In genomic region chr11:60809546-60809945, GRCm38 (mm10) we compare ENCODE assay signal across 8 mouse cellular contexts. TPM values are rescaled to one million over a fixed set of nuclear protein-coding genes. Genes with fewer than 3 reads are reported as not detected.
A peak's percentile ranks its signal among the peaks of the same experiment; 100 is the strongest.
DNase-seq lines count a peak whose midpoint lies in the region; ATAC-seq and TF ChIP-seq lines count a peak whose summit lies in the region.

No protein-coding gene starts in this region.

- ATAC-seq in heart, embryonic 15.5 days (replicated peaks; ENCODE audit: insufficient number of reproducible peaks, insufficient read depth, low FRiP score, low read depth) = no peak
- no peak for ATAC-seq in hindbrain, postnatal 0 days
- no peak for ATAC-seq in limb, embryonic 14.5 days (ENCODE audit: low FRiP score, low read depth)
- ATAC-seq in megakaryocyte progenitor cell, adult 5-6 weeks (replicated peaks; ENCODE audit: poor library complexity) = no peak

- no peak for DNase-seq in heart, postnatal 25 days (ENCODE audit: low spot score)
- DNase-seq in ES-E14 (ENCODE audit: low read depth, low spot score) = no peak
- DNase-seq in hindbrain, postnatal 0 days (ENCODE audit: low spot score) = no peak
- DNase-seq in limb, embryonic 14.5 days (ENCODE audit: low spot score) = no peak
- DNase-seq in left cerebral cortex, adult 11 months (ENCODE audit: low spot score) = no peak
- DNase-seq in embryo, embryonic 10.5 days (ENCODE audit: low spot score) = no peak

- 0 out of 2 replicates have a peak overlapping the region, but pooled peaks have one; percentile 49 for H3K9ac ChIP-seq in heart, embryonic 15.5 days
- peak overlapping the region; percentile 88; the same call in 1 of the 2 replicates for H3K9ac ChIP-seq in ES-E14 (ENCODE audit: insufficient read depth, low read depth, low read length, poor library complexity, severe bottlenecking)
- H3K9ac ChIP-seq in hindbrain, postnatal 0 days (replicated peaks; ENCODE audit: low read length) = no peak overlapping the region
- H3K9ac ChIP-seq in limb, embryonic 14.5 days (ENCODE audit: low read depth, low read length, severe bottlenecking) = no peak overlapping the region

- in situ Hi-C loops in ES-E14 (cut with MboI; ENCODE audit: low sequenced_read_pairs in 2 of 2, unreplicated experiment in 2 of 2) = no loop called here

- intact Hi-C loops in heart, postnatal 25 days (cut with DNase I) = no loop called here

- TF ChIP-seq CTCF in hindbrain, postnatal 0 days (IDR thresholded peaks at IDR 0.05; ENCODE audit: low read depth) = no peak

- no peaks in the 10 kb centered on the region for H3K27me3 ChIP-seq in heart, embryonic 15.5 days
- no peaks in the 10 kb centered on the region for H3K27me3 ChIP-seq in hindbrain, postnatal 0 days (ENCODE audit: insufficient read depth, low read length)
- H3K27me3 ChIP-seq in limb, embryonic 14.5 days (ENCODE audit: control insufficient read depth, insufficient read depth, low read length) = no peaks in the 10 kb centered on the region

- H3K4me3 ChIP-seq in heart, embryonic 15.5 days = peak overlapping the region; percentile 61
- peak overlapping the region; percentile 77 to 79; a peak in 3 of 4 replicates for H3K4me3 ChIP-seq in ES-E14 (ENCODE audit: insufficient read depth in 1 of 2, low read depth in 1 of 2, low read length in 2 of 2, poor library complexity in 1 of 2, severe bottlenecking in 1 of 2)
- no peak overlapping the region for H3K4me3 ChIP-seq in hindbrain, postnatal 0 days (ENCODE audit: low read length)
- 0 out of 2 replicates have a peak overlapping the region, but pooled peaks have one; percentile 50 for H3K4me3 ChIP-seq in limb, embryonic 14.5 days (replicated peaks; ENCODE audit: low read length)

- no peaks in the 10 kb centered on the region for H3K36me3 ChIP-seq in heart, embryonic 15.5 days
- H3K36me3 ChIP-seq in ES-E14 (ENCODE audit: control insufficient read depth, insufficient read depth, low read length, poor library complexity, severe bottlenecking) = peaks cover 3% of the 10 kb centered on the region; the same call in 1 of the 2 replicates
- H3K36me3 ChIP-seq in hindbrain, postnatal 0 days (ENCODE audit: insufficient read depth, low read length) = no peaks in the 10 kb centered on the region
- no peaks in the 10 kb centered on the region for H3K36me3 ChIP-seq in limb, embryonic 14.5 days (ENCODE audit: control insufficient read depth, insufficient read depth, low read length)

- H3K4me1 ChIP-seq in heart, embryonic 15.5 days (replicated peaks) = peaks cover 29% of the 10 kb centered on the region
- H3K4me1 ChIP-seq in ES-E14 (ENCODE audit: control insufficient read depth in 2 of 2, insufficient read depth in 2 of 2, low read length in 2 of 2, poor library complexity in 1 of 2) = peaks cover 0 to 3% of the 10 kb centered on the region in 2 experiments; a peak in 3 of 4 replicates
- H3K4me1 ChIP-seq in hindbrain, postnatal 0 days (ENCODE audit: insufficient read depth, low read length) = peaks cover 6% of the 10 kb centered on the region; the same call in 1 of the 2 replicates
- H3K4me1 ChIP-seq in limb, embryonic 14.5 days (ENCODE audit: control insufficient read depth, insufficient read depth, low read length) = peaks cover 15% of the 10 kb centered on the region; the same call in 1 of the 2 replicates

- no peak for TF ChIP-seq POLR2A in limb, embryonic 14.5 days (IDR thresholded peaks at IDR 0.05; ENCODE audit: borderline replicate concordance, extremely low read depth, insufficient read depth, insufficient read length)

- WGBS in heart, embryonic 15.5 days = 41% methylated on average over 1 of the region's 1 CpGs
- WGBS in hindbrain, postnatal 0 days = 68% methylated on average over 1 of the region's 1 CpGs
- WGBS in limb, embryonic 14.5 days = 38% methylated on average over 1 of the region's 1 CpGs

- H3K4me2 ChIP-seq in heart, embryonic 15.5 days = peak overlapping the region; percentile 94
- peak overlapping the region; percentile 70; the same call in 1 of the 2 replicates for H3K4me2 ChIP-seq in hindbrain, postnatal 0 days (ENCODE audit: low read depth, low read length)
- peak overlapping the region; percentile 81 for H3K4me2 ChIP-seq in limb, embryonic 14.5 days (replicated peaks; ENCODE audit: low read depth, low read length, severe bottlenecking)

- H3K9me3 ChIP-seq in heart, embryonic 15.5 days (replicated peaks) = no peaks in the 10 kb centered on the region
- no peaks in the 10 kb centered on the region for H3K9me3 ChIP-seq in ES-E14 (ENCODE audit: control insufficient read depth, insufficient read depth, low read depth, low read length)
- H3K9me3 ChIP-seq in hindbrain, postnatal 0 days (ENCODE audit: low read length) = no peaks in the 10 kb centered on the region
- no peaks in the 10 kb centered on the region for H3K9me3 ChIP-seq in limb, embryonic 14.5 days (ENCODE audit: control insufficient read depth, low read length)

- 0 out of 2 replicates have a peak overlapping the region, but pooled peaks have one; percentile 39 for H3K27ac ChIP-seq in heart, embryonic 15.5 days
- H3K27ac ChIP-seq in ES-E14 (ENCODE audit: insufficient read depth, low read depth, low read length, poor library complexity, severe bottlenecking) = no peak overlapping the region
- H3K27ac ChIP-seq in hindbrain, postnatal 0 days = no peak overlapping the region
- H3K27ac ChIP-seq in limb, embryonic 14.5 days (replicated peaks; ENCODE audit: low read depth, low read length) = no peak overlapping the region

TF ChIP-seq in ES-E14, 5 proteins besides CTCF, POLR2A, EP300 and RAD21:
- TF ChIP-seq ZNF384 (IDR thresholded peaks at IDR 0.05; ENCODE audit: low read depth, low read length) (no peak), MAFK (IDR thresholded peaks at IDR 0.05; ENCODE audit: insufficient read depth, low read depth, low read length) (no peak), HCFC1 (IDR thresholded peaks at IDR 0.05; ENCODE audit: borderline replicate concordance, insufficient read depth, low read length) (no peak), CHD2 (IDR thresholded peaks at IDR 0.05; ENCODE audit: low read depth, low read length) (no peak), ZC3H11A (IDR thresholded peaks at IDR 0.05; ENCODE audit: borderline replicate concordance, low read depth, low read length) (no peak)

RNA-seq across cellular contexts. Expression of gene Shmt1, which starts 2.0 kb away (rescaled TPM):
- polyA plus RNA-seq in heart, embryonic 15.5 days (2015; fragmentation: Nextera tagmentation; extraction: Ambion mirVana) = 35.7 and 42.0 TPM in 2 replicates
- total RNA-seq in heart, postnatal 25 days (2021) = 10 to 100 TPM in 1 of 2 experiments, 1 to 10 TPM in 1; 5.1 to 12.6 TPM
- 103 and 115 TPM in 2 replicates for total RNA-seq in ES-E14 (2012; rRNA removed)
- 11.9 and 14.4 TPM in 2 replicates for total RNA-seq in hindbrain, postnatal 0 days (2014; rRNA removed)
- 7.8 and 10.9 TPM in 2 replicates for polyA plus RNA-seq in hindbrain, postnatal 0 days (2015; fragmentation: Nextera tagmentation; extraction: Ambion mirVana)
- 26.4 and 30.4 TPM in 2 replicates for polyA plus RNA-seq in limb, embryonic 14.5 days (2012; rRNA removed)
- polyA plus RNA-seq in limb, embryonic 14.5 days (2014; fragmentation: Nextera tagmentation; extraction: Ambion mirVana) = 33.8 and 35.9 TPM in 2 replicates
- 36.8 and 39.8 TPM in 2 replicates for total RNA-seq in megakaryocyte progenitor cell, adult 5-6 weeks (2015)
- 106 and 129 TPM in 2 replicates for total RNA-seq in megakaryocyte progenitor cell, adult 5-6 weeks (2017)

RNA-seq across cellular contexts. Expression of gene Dhrs7b, which starts 20.9 kb away (rescaled TPM):
- 26.8 and 30.4 TPM in 2 replicates for polyA plus RNA-seq in heart, embryonic 15.5 days (2015; fragmentation: Nextera tagmentation; extraction: Ambion mirVana)
- total RNA-seq in heart, postnatal 25 days (2021) = 10 to 100 TPM; 20.1 to 20.8 TPM
- total RNA-seq in ES-E14 (2012; rRNA removed) = 102 and 142 TPM in 2 replicates
- 29.8 and 30.7 TPM in 2 replicates for total RNA-seq in hindbrain, postnatal 0 days (2014; rRNA removed)
- 38.2 and 38.5 TPM in 2 replicates for polyA plus RNA-seq in hindbrain, postnatal 0 days (2015; fragmentation: Nextera tagmentation; extraction: Ambion mirVana)
- 17.3 and 18.7 TPM in 2 replicates for polyA plus RNA-seq in limb, embryonic 14.5 days (2012; rRNA removed)
- 30.4 and 32.4 TPM in 2 replicates for polyA plus RNA-seq in limb, embryonic 14.5 days (2014; fragmentation: Nextera tagmentation; extraction: Ambion mirVana)
- total RNA-seq in megakaryocyte progenitor cell, adult 5-6 weeks (2015) = 14.4 and 15.3 TPM in 2 replicates
- total RNA-seq in megakaryocyte progenitor cell, adult 5-6 weeks (2017) = 14.2 and 19.3 TPM in 2 replicates

RNA-seq across cellular contexts. Expression of gene Smcr8, which starts 32.2 kb away (rescaled TPM):
- polyA plus RNA-seq in heart, embryonic 15.5 days (2015; fragmentation: Nextera tagmentation; extraction: Ambion mirVana) = 3.2 and 4.7 TPM in 2 replicates
- total RNA-seq in heart, postnatal 25 days (2021) = 10 to 100 TPM; 13.4 to 16.3 TPM
- total RNA-seq in ES-E14 (2012; rRNA removed) = 23.1 and 27.4 TPM in 2 replicates
- total RNA-seq in hindbrain, postnatal 0 days (2014; rRNA removed) = 14.6 and 15.2 TPM in 2 replicates
- polyA plus RNA-seq in hindbrain, postnatal 0 days (2015; fragmentation: Nextera tagmentation; extraction: Ambion mirVana) = 3.1 TPM in 2 replicates
- 8.8 and 9.0 TPM in 2 replicates for polyA plus RNA-seq in limb, embryonic 14.5 days (2012; rRNA removed)
- polyA plus RNA-seq in limb, embryonic 14.5 days (2014; fragmentation: Nextera tagmentation; extraction: Ambion mirVana) = 7.5 and 7.6 TPM in 2 replicates
- total RNA-seq in megakaryocyte progenitor cell, adult 5-6 weeks (2015) = 31.5 and 36.2 TPM in 2 replicates
- total RNA-seq in megakaryocyte progenitor cell, adult 5-6 weeks (2017) = 12.7 and 16.3 TPM in 2 replicates

RNA-seq across cellular contexts. Expression of gene Top3a, which starts 32.4 kb away (rescaled TPM):
- 7.4 and 11.0 TPM in 2 replicates for polyA plus RNA-seq in heart, embryonic 15.5 days (2015; fragmentation: Nextera tagmentation; extraction: Ambion mirVana)
- 1 to 10 TPM; 4.1 to 4.2 TPM for total RNA-seq in heart, postnatal 25 days (2021)
- total RNA-seq in ES-E14 (2012; rRNA removed) = 19.7 and 20.0 TPM in 2 replicates
- total RNA-seq in hindbrain, postnatal 0 days (2014; rRNA removed) = 10.5 and 11.0 TPM in 2 replicates
- polyA plus RNA-seq in hindbrain, postnatal 0 days (2015; fragmentation: Nextera tagmentation; extraction: Ambion mirVana) = 3.9 and 4.6 TPM in 2 replicates
- polyA plus RNA-seq in limb, embryonic 14.5 days (2012; rRNA removed) = 16.9 and 17.5 TPM in 2 replicates
- polyA plus RNA-seq in limb, embryonic 14.5 days (2014; fragmentation: Nextera tagmentation; extraction: Ambion mirVana) = 14.3 and 16.2 TPM in 2 replicates
- 9.8 and 13.4 TPM in 2 replicates for total RNA-seq in megakaryocyte progenitor cell, adult 5-6 weeks (2015)
- total RNA-seq in megakaryocyte progenitor cell, adult 5-6 weeks (2017) = 21.2 and 23.0 TPM in 2 replicates

Comparison
In these comparisons a context has a peak if more than half of its experiments do, and no peak if none do; other contexts are left out.
1. H3K9ac ChIP-seq: peak in heart, embryonic 15.5 days (single experiment) and ES-E14 (single experiment); none in hindbrain, postnatal 0 days (single experiment) and limb, embryonic 14.5 days (single experiment).
2. Peak in every context shown above with its lines, with median percentiles within 50 percentile points of each other: H3K4me2 ChIP-seq.